Mouse (Mus musculus): ENCODE measurements at regions not wholly inside any gene's neighbourhood (a gene's known extent, or its start where the extent isn't known, plus 50 kb on each side); places are given as distances from the start of the nearest gene placed in this dataset.

- 69% methylated on average over 7 of the region's 7 CpGs for WGBS
- Histone ChIP-seq H3K9ac (ENCODE audit: low read depth, low read length) (no peak overlapping the region), H3K9me3 (ENCODE audit: control insufficient read depth, low read length) (no peaks in the 10 kb centered on the region), H3K36me3 (ENCODE audit: control insufficient read depth, insufficient read depth, low read length) (no peaks in the 10 kb centered on the region), H3K4me3 (ENCODE audit: low read length) (no peak overlapping the region), H3K4me1 (ENCODE audit: control insufficient read depth, insufficient read depth, low read length) (peaks cover 18% of the 10 kb centered on the region), H3K27me3 (replicated peaks; ENCODE audit: control insufficient read depth, insufficient read depth, low read length) (no peaks in the 10 kb centered on the region), H3K4me2 (ENCODE audit: low read depth, low read length) (no peak overlapping the region), H3K27ac (ENCODE audit: low read length) (no peak overlapping the region)
- no peak for ATAC-seq
Observed at GRCm38 (mm10) chr12:71543571-71544119, 234.0 kb downstream of the Dact1 start.

- Histone ChIP-seq H3K9ac (ENCODE audit: low read depth, low read length) (no peak overlapping the region), H3K4me2 (ENCODE audit: low read depth, low read length) (no peak overlapping the region), H3K27ac (ENCODE audit: low read length) (no peak overlapping the region; the same call in 1 of the 2 replicates), H3K27me3 (replicated peaks; ENCODE audit: control insufficient read depth, insufficient read depth, low read length) (no peaks in the 10 kb centered on the region), H3K4me1 (ENCODE audit: control insufficient read depth, insufficient read depth, low read length) (peaks cover 12% of the 10 kb centered on the region; the same call in 1 of the 2 replicates), H3K9me3 (ENCODE audit: control insufficient read depth, low read length) (no peaks in the 10 kb centered on the region), H3K36me3 (ENCODE audit: control insufficient read depth, insufficient read depth, low read length) (no peaks in the 10 kb centered on the region), H3K4me3 (ENCODE audit: low read length) (no peak overlapping the region)
- no peak for ATAC-seq
- 37% methylated on average over 8 of the region's 8 CpGs for WGBS
Observed at GRCm38 (mm10) chr12:71544401-71545159, 234.9 kb downstream of the Dact1 start.

DNA sequence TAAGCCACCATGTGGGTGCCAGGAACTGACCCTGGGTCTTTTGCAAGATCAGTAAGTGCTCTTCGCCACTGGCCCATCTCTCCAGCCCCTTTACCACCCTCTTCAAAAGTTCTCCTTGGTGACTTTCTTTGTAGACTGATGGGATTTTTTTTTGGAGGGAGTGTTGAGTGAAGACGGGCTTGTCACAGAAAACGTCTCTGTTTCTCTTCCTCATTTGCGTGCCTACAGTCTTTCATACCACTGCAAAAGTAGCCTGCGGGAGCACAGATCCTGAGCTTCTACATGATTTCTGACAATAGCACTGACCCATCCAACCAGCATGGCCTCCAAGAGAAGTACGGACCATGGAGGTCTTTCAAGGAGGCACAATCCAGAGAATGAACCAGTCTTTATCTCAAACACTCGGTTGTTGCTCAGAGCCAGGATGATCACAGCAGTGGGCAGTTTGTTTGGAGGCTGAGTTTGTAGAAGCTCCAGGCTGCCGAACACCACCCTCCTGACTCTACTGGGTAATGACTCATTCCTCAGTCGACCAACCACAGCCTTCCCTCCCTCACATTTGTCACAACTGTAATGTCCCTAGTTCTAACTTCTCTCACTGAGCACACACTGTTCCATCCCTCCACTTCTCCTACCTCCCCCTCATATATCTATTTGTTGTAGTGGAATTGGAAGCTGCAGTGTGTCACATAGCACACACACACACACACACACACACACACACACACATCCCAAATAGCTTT, 237.0 kb downstream of the Dact1 start:
- no peaks in the 10 kb centered on the region for H3K27me3 ChIP-seq (replicated peaks; ENCODE audit: control insufficient read depth, insufficient read depth, low read length)
- 84% methylated on average over 9 of the region's 9 CpGs for whole genome bisulfite sequencing
- no peak for ATAC-seq

DNA sequence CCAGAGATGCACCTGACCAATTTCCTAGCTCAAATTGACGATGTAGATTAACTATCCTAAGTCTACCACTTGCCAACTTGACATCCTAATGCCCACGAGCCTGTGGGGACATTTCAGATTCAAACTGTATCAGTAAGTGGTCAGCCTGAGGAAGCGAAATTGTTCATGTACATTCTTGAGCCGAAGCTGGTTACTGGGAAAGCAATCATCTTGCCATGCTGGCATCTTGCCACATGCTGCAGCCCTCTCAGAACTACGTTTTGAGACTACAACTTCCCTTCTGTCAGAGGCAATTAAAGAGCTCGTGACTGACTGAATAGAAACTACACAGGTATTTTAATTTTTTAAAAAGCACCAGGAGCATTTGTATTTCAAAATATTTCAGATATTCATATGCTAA, 239.7 kb downstream of the Dact1 start:
- no peak for ATAC-seq
- no peaks in the 10 kb centered on the region for H3K9me3 ChIP-seq (ENCODE audit: control insufficient read depth, low read length)
- 59% methylated on average over 6 of the region's 6 CpGs for WGBS

More for the DNA sequence above, 237.0 kb downstream of the Dact1 start:
- Histone ChIP-seq H3K27ac (ENCODE audit: low read length) (no peak overlapping the region), H3K36me3 (ENCODE audit: control insufficient read depth, insufficient read depth, low read length) (no peaks in the 10 kb centered on the region), H3K4me2 (ENCODE audit: low read depth, low read length) (no peak overlapping the region), H3K4me1 (ENCODE audit: control insufficient read depth, insufficient read depth, low read length) (peaks cover 12% of the 10 kb centered on the region; the same call in 1 of the 2 replicates), H3K4me3 (ENCODE audit: low read length) (no peak overlapping the region), H3K9ac (ENCODE audit: low read depth, low read length) (no peak overlapping the region), H3K9me3 (ENCODE audit: control insufficient read depth, low read length) (no peaks in the 10 kb centered on the region)

GRCm38 (mm10) chr12:71554212-71554611, 244.5 kb downstream of the Dact1 start:
- H3K9me3 ChIP-seq (ENCODE audit: control insufficient read depth, low read length) = no peaks in the 10 kb centered on the region
- H3K4me3 ChIP-seq (ENCODE audit: low read length) = no peak overlapping the region
- H3K4me1 ChIP-seq (ENCODE audit: control insufficient read depth, insufficient read depth, low read length) = no peaks in the 10 kb centered on the region
- no peak for ATAC-seq
- H3K27ac ChIP-seq (ENCODE audit: low read length) = no peak overlapping the region
- no peaks in the 10 kb centered on the region for H3K27me3 ChIP-seq (replicated peaks; ENCODE audit: control insufficient read depth, insufficient read depth, low read length)
- WGBS = 76% methylated on average over 2 of the region's 2 CpGs
- no peak overlapping the region for H3K4me2 ChIP-seq (ENCODE audit: low read depth, low read length)
- no peaks in the 10 kb centered on the region for H3K36me3 ChIP-seq (ENCODE audit: control insufficient read depth, insufficient read depth, low read length)
- H3K9ac ChIP-seq (ENCODE audit: low read depth, low read length) = no peak overlapping the region

More for the DNA sequence above, 239.7 kb downstream of the Dact1 start:
- no peak overlapping the region for H3K4me2 ChIP-seq (ENCODE audit: low read depth, low read length)
- peaks cover 3% of the 10 kb centered on the region; the same call in 1 of the 2 replicates for H3K4me1 ChIP-seq (ENCODE audit: control insufficient read depth, insufficient read depth, low read length)
- no peaks in the 10 kb centered on the region for H3K36me3 ChIP-seq (ENCODE audit: control insufficient read depth, insufficient read depth, low read length)
- H3K4me3 ChIP-seq (ENCODE audit: low read length) = no peak overlapping the region
- H3K27me3 ChIP-seq (replicated peaks; ENCODE audit: control insufficient read depth, insufficient read depth, low read length) = no peaks in the 10 kb centered on the region
- no peak overlapping the region for H3K27ac ChIP-seq (ENCODE audit: low read length)
- no peak overlapping the region for H3K9ac ChIP-seq (ENCODE audit: low read depth, low read length)

GRCm38 (mm10) chr12:71561259-71561658, 251.6 kb downstream of the Dact1 start:
- Histone ChIP-seq H3K27ac (ENCODE audit: low read length) (no peak overlapping the region), H3K9ac (ENCODE audit: low read depth, low read length) (no peak overlapping the region), H3K4me3 (ENCODE audit: low read length) (no peak overlapping the region), H3K4me1 (ENCODE audit: control insufficient read depth, insufficient read depth, low read length) (no peaks in the 10 kb centered on the region), H3K9me3 (ENCODE audit: control insufficient read depth, low read length) (no peaks in the 10 kb centered on the region), H3K27me3 (replicated peaks; ENCODE audit: control insufficient read depth, insufficient read depth, low read length) (no peaks in the 10 kb centered on the region), H3K36me3 (ENCODE audit: control insufficient read depth, insufficient read depth, low read length) (no peaks in the 10 kb centered on the region), H3K4me2 (ENCODE audit: low read depth, low read length) (no peak overlapping the region)
- ATAC-seq = no peak
- WGBS = 70% methylated on average over 7 of the region's 7 CpGs

- Histone ChIP-seq H3K9me3 (ENCODE audit: control insufficient read depth, low read length) (no peaks in the 10 kb centered on the region), H3K4me1 (ENCODE audit: control insufficient read depth, insufficient read depth, low read length) (no peaks in the 10 kb centered on the region), H3K4me2 (ENCODE audit: low read depth, low read length) (no peak overlapping the region), H3K27me3 (replicated peaks; ENCODE audit: control insufficient read depth, insufficient read depth, low read length) (no peaks in the 10 kb centered on the region), H3K36me3 (ENCODE audit: control insufficient read depth, insufficient read depth, low read length) (no peaks in the 10 kb centered on the region), H3K4me3 (ENCODE audit: low read length) (no peak overlapping the region), H3K27ac (ENCODE audit: low read length) (no peak overlapping the region), H3K9ac (ENCODE audit: low read depth, low read length) (no peak overlapping the region)
- WGBS = 89% methylated on average over 8 of the region's 8 CpGs
- ATAC-seq = no peak
Observed at GRCm38 (mm10) chr12:71561918-71562572, 252.4 kb downstream of the Dact1 start.

DNA sequence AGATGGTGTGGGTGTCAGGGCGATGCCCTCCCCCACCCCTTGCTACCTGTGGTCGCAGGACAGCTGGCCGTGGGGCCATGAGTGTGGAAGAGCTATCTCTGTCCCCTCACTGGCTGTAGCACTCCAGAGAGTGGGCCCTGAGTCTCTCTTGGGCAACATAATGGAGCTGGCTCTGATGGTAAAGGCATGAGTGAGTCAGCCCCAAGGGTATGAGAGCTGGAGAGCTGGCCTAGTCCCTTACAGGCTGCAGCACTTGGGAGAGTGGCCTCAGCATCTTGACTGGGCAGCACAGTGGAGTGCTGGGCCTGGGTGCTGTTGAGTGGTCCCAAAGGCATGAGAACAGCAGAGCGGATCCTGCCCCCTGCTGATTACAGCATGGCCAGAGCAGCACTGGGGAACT, 253.5 kb downstream of the Dact1 start:
- no peak overlapping the region for H3K4me3 ChIP-seq (ENCODE audit: low read length)
- WGBS = 94% methylated on average over 4 of the region's 4 CpGs
- H3K27me3 ChIP-seq (replicated peaks; ENCODE audit: control insufficient read depth, insufficient read depth, low read length) = no peaks in the 10 kb centered on the region
- H3K4me1 ChIP-seq (ENCODE audit: control insufficient read depth, insufficient read depth, low read length) = no peaks in the 10 kb centered on the region
- H3K9ac ChIP-seq (ENCODE audit: low read depth, low read length) = no peak overlapping the region
- H3K4me2 ChIP-seq (ENCODE audit: low read depth, low read length) = no peak overlapping the region
- no peak for ATAC-seq
- H3K27ac ChIP-seq (ENCODE audit: low read length) = no peak overlapping the region
- H3K36me3 ChIP-seq (ENCODE audit: control insufficient read depth, insufficient read depth, low read length) = no peaks in the 10 kb centered on the region
- no peaks in the 10 kb centered on the region for H3K9me3 ChIP-seq (ENCODE audit: control insufficient read depth, low read length)

GRCm38 (mm10) chr12:71566371-71566770, 256.7 kb downstream of the Dact1 start:
- H3K4me1 ChIP-seq (ENCODE audit: control insufficient read depth, insufficient read depth, low read length) = no peaks in the 10 kb centered on the region
- H3K4me2 ChIP-seq (ENCODE audit: low read depth, low read length) = no peak overlapping the region
- H3K4me3 ChIP-seq (ENCODE audit: low read length) = no peak overlapping the region
- no peaks in the 10 kb centered on the region for H3K36me3 ChIP-seq (ENCODE audit: control insufficient read depth, insufficient read depth, low read length)
- H3K9ac ChIP-seq (ENCODE audit: low read depth, low read length) = no peak overlapping the region
- H3K27ac ChIP-seq (ENCODE audit: low read length) = no peak overlapping the region
- H3K27me3 ChIP-seq (replicated peaks; ENCODE audit: control insufficient read depth, insufficient read depth, low read length) = no peaks in the 10 kb centered on the region
- H3K9me3 ChIP-seq (ENCODE audit: control insufficient read depth, low read length) = no peaks in the 10 kb centered on the region
- ATAC-seq = no peak
- 90% methylated on average over 3 of the region's 3 CpGs for WGBS

Data from intestine, embryonic 16.5 days (tissue).